Mouse (Mus musculus): ENCODE results near the gene Vmn1r178. TPM values are rescaled to one million over a fixed set of nuclear protein-coding genes. Genes with fewer than 3 reads are reported as not detected.
"Not testable (repeated sequence)": the region's sequence is repeated elsewhere in the genome, so short reads cannot be mapped to it uniquely, and the experiment has no call there.

Vmn1r178 gene
- polyA plus RNA-seq (2012; rRNA removed) = not detected in 2 replicates

DNA sequence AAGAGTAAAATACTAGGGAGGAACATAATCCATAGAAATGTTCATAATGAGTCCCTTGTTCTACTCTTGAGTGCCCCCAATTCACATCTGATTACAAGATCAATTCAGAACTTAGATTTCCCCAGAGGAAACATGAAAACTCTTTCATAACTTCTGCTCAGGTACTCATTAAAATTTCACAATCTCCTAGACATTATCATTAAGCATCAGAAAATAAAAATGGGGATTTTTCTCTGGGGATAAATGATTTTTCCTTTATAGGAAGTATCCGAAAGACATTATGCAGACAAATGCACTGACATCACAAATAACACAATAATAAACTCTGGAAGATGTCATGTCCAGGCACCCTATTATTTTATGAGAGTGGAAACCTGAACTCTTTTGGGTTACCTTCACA is at the start of gene Vmn1r178:
Vmn1r178 (plus strand) TSS at position 301 of the 400 bp plus-strand sequence.
- no peak for TF ChIP-seq CTCF (IDR thresholded peaks at IDR 0.05; ENCODE audit: borderline replicate concordance, control insufficient read depth, extremely low read depth, insufficient read depth, low read length, poor library complexity)
- no peak for TF ChIP-seq POLR2A (IDR thresholded peaks at IDR 0.05; ENCODE audit: control insufficient read depth, extremely low read depth, insufficient read depth, low read length, poor library complexity)
- Histone ChIP-seq H3K4me3 (ENCODE audit: control insufficient read depth, insufficient read depth, low read length) (no peak within 1 kb of the TSS), H3K27ac (ENCODE audit: control insufficient read depth, insufficient read depth, low read length) (no peak within 1 kb of the TSS), H3K4me1 (replicated peaks; ENCODE audit: control insufficient read depth, insufficient read depth, low read length) (no peaks in the 10 kb centered on the region), H3K36me3 (ENCODE audit: control insufficient read depth, insufficient read depth, low read length) (no peaks in the 10 kb centered on the region), H3K27me3 (ENCODE audit: control insufficient read depth, insufficient read depth, low read length) (no peaks in the 10 kb centered on the region)
- no peak for DNase-seq
- 93% methylated on average over 1 of the region's 1 CpGs for WGBS

- H3K36me3 ChIP-seq (ENCODE audit: control insufficient read depth, insufficient read depth, low read length); H3K4me3 ChIP-seq (ENCODE audit: control insufficient read depth, insufficient read depth, low read length); DNase-seq; H3K27me3 ChIP-seq (ENCODE audit: control insufficient read depth, insufficient read depth, low read length); H3K4me1 ChIP-seq (replicated peaks; ENCODE audit: control insufficient read depth, insufficient read depth, low read length); H3K27ac ChIP-seq (ENCODE audit: control insufficient read depth, insufficient read depth, low read length): not testable (repeated sequence)
- WGBS = 7% methylated on average over 1 of the region's 1 CpGs
Observed at GRCm38 (mm10) chr7:23866349-23866748, 25.5 kb upstream of the Vmn1r178 start, which contains the start of gene Vmn1r177. Gene Vmn1r177, minus strand, starts transcription at chr7:23866449.

- not testable (repeated sequence) for H3K4me1 ChIP-seq (replicated peaks; ENCODE audit: control insufficient read depth, insufficient read depth, low read length); H3K27ac ChIP-seq (ENCODE audit: control insufficient read depth, insufficient read depth, low read length); H3K27me3 ChIP-seq (ENCODE audit: control insufficient read depth, insufficient read depth, low read length); DNase-seq; H3K4me3 ChIP-seq (ENCODE audit: control insufficient read depth, insufficient read depth, low read length); H3K36me3 ChIP-seq (ENCODE audit: control insufficient read depth, insufficient read depth, low read length)
- WGBS = 68% methylated on average over 4 of the region's 4 CpGs
Observed at GRCm38 (mm10) chr7:23876918-23877317, 14.9 kb upstream of the Vmn1r178 start.

DNA sequence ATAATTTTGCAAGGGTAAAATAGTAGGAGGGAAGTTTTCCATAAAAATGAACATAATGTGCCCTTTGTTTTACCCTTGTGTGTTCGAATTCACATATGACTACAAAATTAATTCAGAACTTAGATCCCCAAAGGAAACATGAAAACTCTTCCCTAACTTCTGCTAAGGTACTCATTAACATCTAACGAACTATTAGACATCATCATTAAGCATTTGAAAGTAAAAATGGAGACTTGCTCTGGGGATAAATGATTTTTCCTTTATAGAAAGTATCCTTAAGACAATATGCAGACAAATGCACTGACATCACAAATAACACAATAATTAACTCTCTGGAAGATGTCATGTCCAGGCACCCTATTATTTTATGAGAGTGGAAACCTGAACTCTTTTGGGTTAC is 34.9 kb downstream of the Vmn1r178 start, which contains the start of gene Vmn1r179:
Vmn1r179 (plus strand) TSS at position 301 of the 400 bp plus-strand sequence.
- Histone ChIP-seq H3K27ac (ENCODE audit: control insufficient read depth, insufficient read depth, low read length) (no peak within 1 kb of the TSS), H3K4me3 (ENCODE audit: control insufficient read depth, insufficient read depth, low read length) (no peak within 1 kb of the TSS), H3K36me3 (ENCODE audit: control insufficient read depth, insufficient read depth, low read length) (no peaks in the 10 kb centered on the region), H3K27me3 (ENCODE audit: control insufficient read depth, insufficient read depth, low read length) (no peaks in the 10 kb centered on the region), H3K4me1 (replicated peaks; ENCODE audit: control insufficient read depth, insufficient read depth, low read length) (no peaks in the 10 kb centered on the region)
- no peak for DNase-seq
- TF ChIP-seq CTCF (IDR thresholded peaks at IDR 0.05; ENCODE audit: borderline replicate concordance, control insufficient read depth, extremely low read depth, insufficient read depth, low read length, poor library complexity) (no peak), POLR2A (IDR thresholded peaks at IDR 0.05; ENCODE audit: control insufficient read depth, extremely low read depth, insufficient read depth, low read length, poor library complexity) (no peak)
- 51% methylated on average over 2 of the region's 2 CpGs for WGBS

Other genes starting within 250 kb of the Vmn1r178 start
- not detected in 2 replicates for gene Vmn1r172, start 233.7 kb upstream of the Vmn1r178 start, polyA plus RNA-seq (2012; rRNA removed)
- gene Vmn1r173, start 191.3 kb upstream of the Vmn1r178 start, polyA plus RNA-seq (2012; rRNA removed) = not detected in 2 replicates
- not detected in 2 replicates for gene Vmn1r174, start 139.7 kb upstream of the Vmn1r178 start, polyA plus RNA-seq (2012; rRNA removed)
- not detected in 2 replicates for gene Vmn1r175, start 81.4 kb upstream of the Vmn1r178 start, polyA plus RNA-seq (2012; rRNA removed)
- gene Vmn1r176, start 54.6 kb upstream of the Vmn1r178 start, polyA plus RNA-seq (2012; rRNA removed) = not detected in 2 replicates
- not detected in 2 replicates for gene Vmn1r177, start 25.6 kb upstream of the Vmn1r178 start, polyA plus RNA-seq (2012; rRNA removed)
- not detected in 2 replicates for gene Vmn1r179, start 35.0 kb downstream of the Vmn1r178 start, polyA plus RNA-seq (2012; rRNA removed)
- gene Vmn1r180, start 58.6 kb downstream of the Vmn1r178 start, polyA plus RNA-seq (2012; rRNA removed) = not detected in 2 replicates
- gene Vmn1r181, start 82.6 kb downstream of the Vmn1r178 start, polyA plus RNA-seq (2012; rRNA removed) = not detected in 2 replicates
- not detected in 2 replicates for gene V1rd19, start 109.7 kb downstream of the Vmn1r178 start, polyA plus RNA-seq (2012; rRNA removed)
- not detected in 2 replicates for gene Vmn1r183, start 161.2 kb downstream of the Vmn1r178 start, polyA plus RNA-seq (2012; rRNA removed)
- 27.0 and 27.9 TPM in 2 replicates for gene Zfp180, start 189.9 kb downstream of the Vmn1r178 start, polyA plus RNA-seq (2012; rRNA removed)
- 0.66 and 0.79 TPM in 2 replicates for gene Zfp112, start 220.3 kb downstream of the Vmn1r178 start, polyA plus RNA-seq (2012; rRNA removed)
- gene Zfp235, start 242.2 kb downstream of the Vmn1r178 start, polyA plus RNA-seq (2012; rRNA removed) = 7.8 and 12.6 TPM in 2 replicates